23 mouse cellular contexts compared by ENCODE assay signal in genomic region chr15:81195447-81195846, GRCm38 (mm10). TPM values are rescaled to one million over a fixed set of nuclear protein-coding genes. Genes with fewer than 3 reads are reported as not detected.
"Had no signal": no experiment of that assay in that cellular context is flagged by ENCODE, and none has a peak within 500 bp of the region (broad histone marks: within the 10 kb centered on the region; RNA-seq: fewer than 3 reads in every experiment).

No protein-coding gene starts in this region.

- H3K27me3 ChIP-seq: limb, embryonic 13.5 days; liver, embryonic 13.5 days; megakaryocyte, embryonic 14.5 days; midbrain, embryonic 13.5 days had no signal

- ATAC-seq: lung, postnatal 0 days; midbrain, embryonic 13.5 days; midbrain, embryonic 16.5 days had no signal

- H3K27ac ChIP-seq: limb, embryonic 10.5 days; limb, embryonic 13.5 days; liver, embryonic 13.5 days; midbrain, embryonic 10.5 days; midbrain, embryonic 13.5 days; stomach, postnatal 0 days had no signal

- H3K9me3 ChIP-seq: limb, embryonic 10.5 days; liver, embryonic 13.5 days; megakaryocyte, embryonic 14.5 days; midbrain, embryonic 10.5 days; midbrain, embryonic 13.5 days had no signal

- DNase-seq: kidney, adult 18-20 months; kidney, adult 9 months; kidney, postnatal 14 days; kidney, postnatal 4 days; liver; liver, embryonic 13.5 days; lung, embryonic 14.5 days; lung, postnatal 36 days; right cerebral cortex, adult 18-20 months; right cerebral cortex, postnatal 14 days; right cerebral cortex, postnatal 4 days; thymus, adult 2 months; thymus, postnatal 14 days; thymus, postnatal 4 days had no signal

- H3K4me2 ChIP-seq: limb, embryonic 13.5 days; liver, embryonic 13.5 days; lung, embryonic 14.5 days; midbrain, embryonic 13.5 days had no signal

- H3K36me3 ChIP-seq: limb, embryonic 10.5 days; limb, embryonic 13.5 days; liver, embryonic 13.5 days; midbrain, embryonic 10.5 days; midbrain, embryonic 13.5 days had no signal

- H3K4me3 ChIP-seq: limb, embryonic 10.5 days; limb, embryonic 13.5 days; liver, embryonic 13.5 days; megakaryocyte, embryonic 14.5 days; midbrain, embryonic 10.5 days; midbrain, embryonic 13.5 days had no signal

- H3K9ac ChIP-seq: limb, embryonic 13.5 days; liver, embryonic 13.5 days; lung, embryonic 14.5 days; midbrain, embryonic 13.5 days had no signal

RNA-seq across cellular contexts. Expression of gene Mchr1, which starts 39.9 kb away (rescaled TPM):
- total RNA-seq: monocyte, adult 5-6 weeks had no signal
